Mouse (Mus musculus) left cerebral cortex, adult 18-20 months (tissue): Measurements from ENCODE around the gene Olfr914. TPM values are rescaled to one million over a fixed set of nuclear protein-coding genes. Genes with fewer than 3 reads are reported as not detected.

Experiments used
- DNase-seq, 2 experiments: peaks; one replicate each; pipeline ENCODE4 v3.0.0; 2021 to 2022; ENCODE audit warnings: low spot score in 2 of 2, mixed read lengths in 1 of 2
- long read RNA-seq, 2 experiments: library from polyadenylated mRNA; stranded (forward); transcript quantifications; one replicate each; pipeline ENCODE4 v2.0.0; 2021
- total RNA-seq, 2 experiments: library from RNA; stranded (reverse); gene quantifications; 2 replicates each; pipeline ENCODE4 v1.2.3; 2021

Gene Olfr914
- not detected for total RNA-seq
- long read RNA-seq, experiment 1, result 0 reads
- long read RNA-seq, experiment 2, result 0 reads

DNA sequence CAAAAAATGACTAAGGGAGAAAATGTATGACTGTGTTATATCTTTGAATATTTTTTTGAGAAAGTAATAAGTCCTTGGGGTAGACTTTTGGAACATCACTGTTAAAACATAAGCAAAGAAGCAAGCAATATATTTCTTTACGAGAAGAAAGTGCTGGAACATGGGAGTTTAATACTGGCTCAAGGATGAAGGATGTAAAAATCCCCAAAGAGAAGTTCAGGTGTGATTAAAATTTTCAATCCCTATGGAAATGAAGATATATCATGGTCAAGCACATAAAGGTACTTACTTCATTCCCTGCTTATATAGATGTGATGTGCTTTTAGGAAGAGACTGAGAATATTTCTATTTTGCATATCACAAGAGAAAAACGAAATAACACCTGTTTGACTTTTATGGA is at the start of gene Olfr914:
Gene Olfr914 (plus strand): TSS at position 301 of the 400 bp plus-strand sequence.
- DNase-seq, result no peak

GRCm38 (mm10) chr9:38579878-38580277 is 25.0 kb upstream of the Olfr914 start, which contains the start of gene Olfr912:
TSS of gene Olfr912 (plus strand) at chr9:38580178.
- no peak for DNase-seq

DNA sequence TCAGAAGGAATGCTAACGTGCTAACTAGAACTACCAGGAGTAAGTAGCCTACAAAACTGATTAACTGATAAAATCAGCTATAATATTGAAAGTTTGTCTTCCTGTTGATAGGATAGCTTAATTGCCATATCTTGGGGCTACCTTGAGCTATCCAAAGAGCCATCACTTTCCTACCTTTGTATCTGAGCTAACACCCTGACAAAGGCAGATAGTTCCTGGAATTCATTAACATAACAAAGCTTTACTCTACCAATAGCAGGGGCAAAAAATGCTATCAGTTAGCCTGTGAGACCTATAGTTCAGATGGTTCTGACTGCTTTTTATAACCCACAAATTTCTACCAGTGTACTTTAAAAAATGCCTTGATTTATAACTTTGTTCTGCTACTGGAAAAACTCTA is 13.8 kb upstream of the Olfr914 start:
- DNase-seq, result no peak

GRCm38 (mm10) chr9:38592459-38592858 is 12.4 kb upstream of the Olfr914 start, which contains the start of gene Olfr913:
TSS of gene Olfr913 (plus strand) at chr9:38592759.
- DNase-seq, result no peak

- DNase-seq, result no peak
These were observed 27.5 kb downstream of the Olfr914 start for GRCm38 (mm10) chr9:38632406-38632805.

DNA sequence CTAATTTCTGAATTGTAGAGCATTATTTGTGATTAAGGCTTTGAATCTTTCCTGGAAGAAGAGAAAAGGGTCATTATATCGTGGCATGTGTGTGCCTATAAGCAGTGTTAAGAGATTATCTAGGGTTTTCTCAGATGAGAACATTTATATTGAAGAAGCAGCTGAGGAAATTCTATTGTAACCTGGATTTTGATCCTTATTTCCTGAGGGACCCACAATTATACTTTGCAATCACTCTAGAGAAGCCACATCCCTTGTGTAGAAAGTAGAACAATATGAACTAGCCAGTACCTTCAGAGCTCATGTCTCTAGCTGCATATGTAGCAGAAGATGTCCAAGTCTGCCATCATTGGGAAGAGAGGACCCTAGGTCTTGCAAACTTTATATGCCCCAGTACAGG is 54.9 kb downstream of the Olfr914 start, which contains the start of gene Olfr916:
Gene Olfr916 (minus strand): TSS at position 101 of the 400 bp plus-strand sequence.
- DNase-seq, result no peak

Other genes with a start within 250 kb of the Olfr914 start
- gene Olfr250, start 238.2 kb upstream of the Olfr914 start, total RNA-seq, result not detected
- gene Olfr251, start 228.0 kb upstream of the Olfr914 start, total RNA-seq, result not detected
- not detected for gene Olfr147, start 203.4 kb upstream of the Olfr914 start, total RNA-seq
- gene Olfr901, start 175.6 kb upstream of the Olfr914 start, total RNA-seq, result not detected
- not detected for gene Olfr902, start 157.4 kb upstream of the Olfr914 start, total RNA-seq
- gene Olfr904, start 142.0 kb upstream of the Olfr914 start, total RNA-seq, result not detected
- under 1 TPM in 1 of 2 experiments, not detected in 1; 0.07 TPM for gene Olfr905, start 134.0 kb upstream of the Olfr914 start, total RNA-seq
- gene Olfr906, start 118.0 kb upstream of the Olfr914 start, total RNA-seq, result not detected
- gene Olfr907, start 109.3 kb upstream of the Olfr914 start, total RNA-seq, result not detected
- not detected for gene Olfr911-ps1, start 83.5 kb upstream of the Olfr914 start, total RNA-seq
- not detected for gene Olfr910, start 67.3 kb upstream of the Olfr914 start, total RNA-seq
- gene Olfr912, start 24.9 kb upstream of the Olfr914 start, total RNA-seq, result not detected
- gene Olfr913, start 12.3 kb upstream of the Olfr914 start, total RNA-seq, result not detected
- gene Olfr916, start 54.8 kb downstream of the Olfr914 start, total RNA-seq, result not detected
- not detected for gene Olfr917, start 60.7 kb downstream of the Olfr914 start, total RNA-seq
- not detected for gene Olfr918, start 69.5 kb downstream of the Olfr914 start, total RNA-seq
- not detected for gene Olfr919, start 98.6 kb downstream of the Olfr914 start, total RNA-seq
- 10 to 100 TPM; 11.0 to 11.7 TPM for gene Vwa5a, start 113.2 kb downstream of the Olfr914 start, total RNA-seq
- under 1 TPM in 1 of 2 experiments, not detected in 1; 0.12 TPM for gene Olfr920, start 147.2 kb downstream of the Olfr914 start, total RNA-seq
- gene Olfr921, start 168.0 kb downstream of the Olfr914 start, total RNA-seq, result not detected
- gene Olfr922, start 209.5 kb downstream of the Olfr914 start, total RNA-seq, result not detected
- gene Olfr923, start 221.4 kb downstream of the Olfr914 start, total RNA-seq, result not detected
- not detected for gene Olfr924, start 239.3 kb downstream of the Olfr914 start, total RNA-seq
- gene Olfr26, start 250.0 kb downstream of the Olfr914 start, total RNA-seq, result not detected